In the genomic region with DNA sequence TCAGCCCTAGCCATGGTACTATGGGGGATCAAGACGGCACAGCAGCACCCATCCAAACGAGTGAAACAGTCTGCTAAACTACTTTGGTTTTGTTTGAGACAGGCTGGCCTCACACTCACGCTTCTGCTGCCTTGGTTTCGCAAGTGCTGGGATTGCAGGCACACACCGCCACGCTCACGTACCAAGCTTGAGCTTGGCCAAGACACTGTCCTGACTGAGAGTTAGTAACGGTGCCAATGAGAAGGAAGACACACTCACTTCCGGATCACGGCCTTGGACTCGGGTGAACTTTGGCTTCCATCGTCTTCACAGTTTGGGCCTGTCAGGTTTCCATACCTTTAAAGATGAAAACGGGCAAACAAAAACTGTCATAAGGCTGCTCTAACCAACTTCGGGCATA, we compare ENCODE assay signal across 20 mouse cellular contexts.
"Had no signal": no experiment of that assay in that cellular context is flagged by ENCODE, and none has a peak within 500 bp of the region (broad histone marks: within the 10 kb centered on the region; RNA-seq: fewer than 3 reads in every experiment).

No protein-coding gene starts in this region.

- DNase-seq: kidney, adult 18-20 months; kidney, postnatal 25 days; layer of hippocampus, adult 9-11 months; liver, embryonic 13.5 days; right cerebral cortex, adult 18-20 months; right cerebral cortex, postnatal 14 days; right cerebral cortex, postnatal 4 days; thymus, adult 2 months; thymus, postnatal 14 days; thymus, postnatal 4 days had no signal

- ATAC-seq: intestine, embryonic 15.5 days; midbrain, embryonic 15.5 days had no signal

- H3K36me3 ChIP-seq: intestine, embryonic 15.5 days; liver, embryonic 13.5 days; lung, embryonic 15.5 days; midbrain, embryonic 12.5 days; midbrain, embryonic 15.5 days; neural tube, embryonic 15.5 days had no signal

- H3K4me2 ChIP-seq: intestine, embryonic 15.5 days; liver, embryonic 13.5 days; lung, embryonic 15.5 days; midbrain, embryonic 12.5 days; midbrain, embryonic 15.5 days; neural tube, embryonic 12.5 days; neural tube, embryonic 15.5 days had no signal

- H3K4me3 ChIP-seq: intestine, embryonic 15.5 days; layer of hippocampus, adult 2 months; left cerebral cortex, adult 2 months; liver, embryonic 13.5 days; lung, embryonic 15.5 days; midbrain, embryonic 12.5 days; midbrain, embryonic 15.5 days; neural tube, embryonic 12.5 days; neural tube, embryonic 15.5 days had no signal

- H3K9ac ChIP-seq: intestine, embryonic 15.5 days; liver, embryonic 13.5 days; lung, embryonic 15.5 days; midbrain, embryonic 12.5 days; midbrain, embryonic 15.5 days; neural tube, embryonic 12.5 days; neural tube, embryonic 15.5 days had no signal

- H3K27ac ChIP-seq: intestine, embryonic 15.5 days; kidney, postnatal 0 days; layer of hippocampus, adult 2 months; left cerebral cortex, adult 2 months; liver, embryonic 13.5 days; lung, embryonic 15.5 days; midbrain, embryonic 12.5 days; midbrain, embryonic 15.5 days; neural tube, embryonic 12.5 days; neural tube, embryonic 15.5 days; stomach, postnatal 0 days had no signal

- H3K9me3 ChIP-seq: intestine, embryonic 15.5 days; liver, embryonic 13.5 days; lung, embryonic 15.5 days; midbrain, embryonic 12.5 days; midbrain, embryonic 15.5 days; neural tube, embryonic 12.5 days; neural tube, embryonic 15.5 days had no signal

- H3K27me3 ChIP-seq: intestine, embryonic 15.5 days; lung, embryonic 15.5 days; neural tube, embryonic 12.5 days; neural tube, embryonic 15.5 days had no signal
